Mouse (Mus musculus) liver, postnatal 0 days (tissue): ENCODE results near the gene Jdp2.

Experiments used
- CTCF ChIP-seq: sonication (generic); IDR thresholded peaks from 2 replicates; pipeline ENCODE4 v1.5.1; 2016; ENCODE audit warnings: antibody characterized with exemption, low read depth
- EP300 ChIP-seq: IDR thresholded peaks from 2 replicates; pipeline ENCODE4 v1.6.1; 2016; ENCODE audit warnings: antibody characterized with exemption, low read depth, mild to moderate bottlenecking

DNA sequence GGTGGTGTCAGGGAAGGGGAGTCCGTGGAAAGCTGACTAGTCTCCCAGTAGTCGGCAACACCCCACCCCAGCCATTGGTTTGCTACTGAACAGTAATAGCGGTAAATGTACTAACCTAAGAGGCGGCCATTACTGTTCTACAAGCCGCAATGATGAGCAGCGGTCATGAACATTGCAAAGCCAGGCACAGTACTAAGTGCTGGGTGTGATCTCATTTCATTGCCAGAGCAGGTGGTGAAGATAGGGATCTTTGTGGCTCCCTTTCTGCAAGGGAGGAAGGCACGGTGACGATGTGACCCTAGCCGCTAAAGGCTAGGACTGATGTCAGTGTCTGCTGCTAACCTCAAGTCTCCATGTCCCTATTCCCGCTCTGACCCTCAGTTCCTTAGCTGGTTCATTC lies 33.5 kb downstream of the Jdp2 start:
- no peak for TF ChIP-seq CTCF
- TF ChIP-seq EP300 = no peak
